Mouse (Mus musculus) cerebellum, adult 9-11 months (tissue): ENCODE data around the gene Iqce.

Source experiments
- DNase-seq: peaks from one replicate; pipeline ENCODE4 v3.0.0; 2022

Iqce gene

GRCm38 (mm10) chr5:140702103-140702513 lies at the start of gene Iqce:
Iqce (minus strand) TSS chr5:140702378.
- DNase-seq: peak; percentile 96

- DNase-seq: no peak
Measured at GRCm38 (mm10) chr5:140750925-140751324, 48.7 kb upstream of the Iqce start.

- DNase-seq: peak; percentile 76
Measured at GRCm38 (mm10) chr5:140749062-140749875, 47.1 kb upstream of the Iqce start.

GRCm38 (mm10) chr5:140748425-140748824 lies 46.2 kb upstream of the Iqce start:
- DNase-seq: no peak

GRCm38 (mm10) chr5:140743706-140744131 lies 41.5 kb upstream of the Iqce start:
- no peak for DNase-seq

GRCm38 (mm10) chr5:140741877-140742276 lies 39.7 kb upstream of the Iqce start:
- DNase-seq: no peak

GRCm38 (mm10) chr5:140741040-140741439 lies 38.9 kb upstream of the Iqce start:
- no peak for DNase-seq

GRCm38 (mm10) chr5:140739813-140740212 lies 37.6 kb upstream of the Iqce start:
- DNase-seq: no peak

- DNase-seq: no peak
Measured at GRCm38 (mm10) chr5:140736166-140736565, 34.0 kb upstream of the Iqce start.

GRCm38 (mm10) chr5:140735297-140735696 lies 33.1 kb upstream of the Iqce start:
- DNase-seq: no peak

- DNase-seq: no peak
Measured at GRCm38 (mm10) chr5:140733336-140733735, 31.2 kb upstream of the Iqce start.

GRCm38 (mm10) chr5:140732195-140732594 lies 30.0 kb upstream of the Iqce start:
- no peak for DNase-seq

- DNase-seq: no peak
Measured at GRCm38 (mm10) chr5:140731040-140731797, 29.0 kb upstream of the Iqce start.

- DNase-seq: no peak
Measured at GRCm38 (mm10) chr5:140726946-140727740, 25.0 kb upstream of the Iqce start.

- DNase-seq: peak; percentile 44
Measured at GRCm38 (mm10) chr5:140726062-140726839, 24.1 kb upstream of the Iqce start.

GRCm38 (mm10) chr5:140723822-140724221 lies 21.6 kb upstream of the Iqce start, which contains the start of gene Amz1:
Amz1 (plus strand) TSS chr5:140724127.
- DNase-seq: no peak

- no peak for DNase-seq
Measured at GRCm38 (mm10) chr5:140722121-140722520, 19.9 kb upstream of the Iqce start.

- no peak for DNase-seq
Measured at GRCm38 (mm10) chr5:140720773-140721172, 18.6 kb upstream of the Iqce start.

- DNase-seq: no peak
Measured at GRCm38 (mm10) chr5:140711040-140711439, 8.9 kb upstream of the Iqce start.

- DNase-seq: no peak
Measured at GRCm38 (mm10) chr5:140710315-140710714, 8.1 kb upstream of the Iqce start.

GRCm38 (mm10) chr5:140705501-140706171 lies 3.5 kb upstream of the Iqce start:
- DNase-seq: peak; percentile 60
